Mouse (Mus musculus): ENCODE measurements around the gene Prrg1. TPM values are rescaled to one million over a fixed set of nuclear protein-coding genes. Genes with fewer than 3 reads are reported as not detected.
"Not testable (repeated sequence)": the region's sequence is repeated elsewhere in the genome, so short reads cannot be mapped to it uniquely, and the experiment has no call there.

Prrg1 gene
- polyA plus RNA-seq, 1 experiment from 2014 or later, result 7.9 TPM

GRCm38 (mm10) chrX:78434357-78434756, 149.3 kb downstream of the Prrg1 start:
- WGBS, result 81% methylated on average over 6 of the region's 6 CpGs
- no peak for ATAC-seq (ENCODE audit: low FRiP score)

GRCm38 (mm10) chrX:78403346-78403745, 180.3 kb downstream of the Prrg1 start:
- 70% methylated on average over 2 of the region's 2 CpGs for WGBS
- H3K9me3 ChIP-seq (replicated peaks); H3K27ac ChIP-seq; H3K36me3 ChIP-seq; H3K4me2 ChIP-seq (replicated peaks); H3K4me3 ChIP-seq; H3K9ac ChIP-seq; ATAC-seq (ENCODE audit: low FRiP score); H3K4me1 ChIP-seq; H3K27me3 ChIP-seq: not testable (repeated sequence)

More at GRCm38 (mm10) chrX:78434357-78434756, 149.3 kb downstream of the Prrg1 start:
- no peaks in the 10 kb centered on the region for H3K4me1 ChIP-seq
- no peak overlapping the region for H3K4me2 ChIP-seq (replicated peaks)
- no peak overlapping the region for H3K27ac ChIP-seq
- no peaks in the 10 kb centered on the region for H3K27me3 ChIP-seq
- no peaks in the 10 kb centered on the region for H3K36me3 ChIP-seq
- no peak overlapping the region for H3K9ac ChIP-seq
- H3K9me3 ChIP-seq (replicated peaks), result no peaks in the 10 kb centered on the region
- no peak overlapping the region for H3K4me3 ChIP-seq

Other genes with a start within 250 kb of the Prrg1 start
- gene 4930480E11Rik, start 214.3 kb downstream of the Prrg1 start, polyA plus RNA-seq (2016; fragmentation: Nextera tagmentation; extraction: Ambion mirVana), result not detected in 2 replicates
- gene Fam47c, start 153.9 kb upstream of the Prrg1 start, polyA plus RNA-seq (2016; fragmentation: Nextera tagmentation; extraction: Ambion mirVana), result not detected in 2 replicates